Mouse (Mus musculus) MN1 (cell line): ENCODE measurements around the gene Cfap77.

Experiments
- DNase-seq: peaks from one replicate; pipeline ENCODE4 v3.0.0-alpha.2; 2016; ENCODE audit warnings: low spot score

The Cfap77 gene

DNA sequence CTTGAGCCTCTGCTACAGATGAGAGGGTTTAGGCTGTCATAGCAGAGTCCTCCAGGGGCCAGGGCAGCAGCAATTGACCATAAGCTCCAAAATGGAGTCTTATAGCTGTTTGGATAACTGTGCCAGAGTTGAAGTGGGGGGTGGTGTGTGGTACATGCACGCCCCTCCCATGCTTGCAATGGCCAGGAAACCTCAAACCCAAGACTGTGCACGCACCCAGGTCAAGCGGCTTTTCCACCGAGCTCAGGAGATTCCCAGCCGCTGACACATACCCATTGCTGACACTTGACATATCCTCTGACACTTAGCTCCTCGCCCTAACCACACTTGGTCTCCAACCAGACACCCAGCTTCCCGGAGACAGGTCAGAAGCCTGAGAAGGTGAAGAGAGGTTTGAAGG is 115.9 kb downstream of the Cfap77 start:
- no peak for DNase-seq

DNA sequence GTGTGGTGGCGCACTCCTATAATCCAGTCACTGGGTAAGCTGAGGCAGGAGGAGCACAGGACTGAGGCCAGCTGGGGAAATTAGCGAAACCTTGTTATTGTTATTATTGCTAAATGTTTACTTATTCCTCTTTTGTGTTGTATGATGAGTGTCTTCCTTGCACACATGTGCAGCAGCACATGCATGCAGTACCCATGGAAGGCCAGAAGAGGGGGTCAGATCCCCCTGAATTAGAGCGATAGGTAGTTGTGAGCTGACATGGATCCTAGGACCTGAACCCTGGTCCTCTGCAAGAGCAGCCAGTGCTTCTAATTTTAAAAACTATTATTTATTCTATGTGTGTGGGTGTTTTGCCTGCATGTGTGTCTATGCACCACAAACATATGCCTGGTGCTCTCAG is 124.3 kb downstream of the Cfap77 start:
- DNase-seq = no peak

DNA sequence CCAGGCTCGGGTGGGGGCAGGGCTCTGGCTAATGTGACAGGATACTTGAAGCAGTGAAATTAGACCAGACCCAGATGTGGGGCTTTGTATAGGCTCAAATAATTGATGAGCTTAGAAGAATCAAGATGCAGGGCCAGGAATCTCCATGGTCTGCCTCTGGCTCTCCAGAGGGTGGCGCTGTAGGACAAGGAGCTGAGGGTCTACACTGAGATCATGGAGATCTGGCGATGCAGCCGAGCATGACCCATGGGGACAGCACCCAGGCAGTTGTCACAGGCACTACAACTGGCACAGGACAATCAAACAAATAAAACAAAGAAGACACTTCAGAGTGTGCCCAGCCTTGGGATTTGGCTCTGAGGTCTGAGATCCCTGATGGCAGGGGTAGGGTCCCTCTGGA is 131.0 kb downstream of the Cfap77 start:
- DNase-seq = peak; percentile 70

GRCm38 (mm10) chr2:28919001-28919400 is 135.9 kb downstream of the Cfap77 start:
- DNase-seq = no peak

DNA sequence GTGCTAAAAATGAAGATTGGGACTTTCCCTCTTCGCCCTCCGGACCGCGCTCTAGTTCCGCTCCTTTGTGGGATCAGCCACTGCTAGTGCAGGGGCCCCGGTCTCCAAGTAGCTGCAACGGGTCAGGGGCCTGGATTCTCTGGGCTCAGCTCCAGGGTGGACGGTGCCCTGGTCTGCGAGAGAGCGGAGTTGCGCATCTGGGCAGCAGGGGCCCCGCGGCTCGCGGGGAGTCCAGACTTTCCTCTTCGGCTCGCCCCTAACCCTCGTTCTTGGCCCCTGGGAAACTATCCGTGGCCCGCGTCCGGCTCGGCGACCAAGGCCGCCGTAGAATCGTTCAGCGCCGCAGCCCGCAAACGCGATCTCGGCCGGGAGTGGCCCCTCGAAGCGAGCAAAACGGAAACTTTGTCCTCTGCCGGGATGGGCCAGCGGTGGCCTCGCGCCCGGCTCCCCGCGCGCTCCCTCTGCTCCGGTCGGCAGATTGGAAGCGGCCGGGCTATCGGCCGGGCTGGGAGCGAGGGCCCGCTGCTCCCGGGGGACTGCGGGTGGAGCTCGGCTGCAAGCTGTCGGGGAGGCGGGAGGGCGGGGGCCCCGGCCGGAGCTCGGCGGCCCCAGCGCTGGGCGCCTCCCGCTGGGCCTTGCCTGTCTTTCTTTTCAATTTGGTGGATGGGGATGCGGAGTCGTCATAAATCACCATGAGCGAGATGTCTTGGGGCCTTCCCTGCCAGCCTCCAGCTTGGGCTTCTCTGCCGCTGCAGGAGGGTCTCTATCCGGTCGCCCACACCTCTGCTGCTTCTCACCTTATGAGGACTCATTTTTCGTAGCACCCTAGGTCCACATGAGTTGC is 137.1 kb downstream of the Cfap77 start:
- DNase-seq = no peak

- no peak for DNase-seq
These were observed 137.7 kb downstream of the Cfap77 start for GRCm38 (mm10) chr2:28917156-28917517.

- peak; percentile 24 for DNase-seq
These were observed 138.4 kb downstream of the Cfap77 start, which contains the start of gene Barhl1 for GRCm38 (mm10) chr2:28916513-28916865. Gene Barhl1 (minus strand): TSS chr2:28916668.

DNA sequence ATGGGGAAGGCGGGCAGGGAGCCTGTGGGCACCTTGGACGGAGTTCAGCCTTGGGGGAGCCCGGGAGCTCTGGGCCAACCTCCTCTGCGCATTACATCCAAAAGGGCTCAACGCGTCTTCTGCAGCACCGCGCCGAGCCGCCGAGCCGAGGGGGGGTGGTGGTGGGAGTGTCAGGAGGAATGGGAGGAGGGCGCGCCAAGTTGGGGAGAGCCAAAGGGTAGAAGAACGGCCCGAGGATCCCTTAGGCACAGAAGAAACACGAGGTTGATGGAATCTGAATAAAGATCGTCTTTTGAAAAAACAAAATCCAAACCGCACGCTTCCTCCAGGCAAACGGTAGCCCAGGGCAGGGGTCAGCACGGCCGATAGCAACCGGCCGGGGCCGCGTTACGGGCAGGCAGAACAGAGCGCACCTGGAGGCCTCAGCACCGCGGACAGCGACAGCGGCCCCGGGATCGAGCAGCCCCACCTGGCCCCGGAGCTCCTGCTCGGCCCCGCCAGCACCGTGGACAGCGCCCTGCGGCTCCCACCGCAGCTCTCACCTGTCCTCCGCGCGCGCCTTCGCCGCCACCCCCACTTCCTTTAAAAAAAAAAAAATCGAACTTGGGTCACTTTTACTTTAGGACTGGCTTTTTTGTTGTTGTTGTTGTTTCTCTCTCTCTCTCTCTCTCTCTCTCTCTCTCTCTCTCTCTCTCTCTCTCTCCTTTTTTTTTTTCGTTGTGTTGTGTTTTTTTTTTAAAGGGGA is 138.9 kb downstream of the Cfap77 start:
- no peak for DNase-seq

- no peak for DNase-seq
These were observed 139.6 kb downstream of the Cfap77 start for GRCm38 (mm10) chr2:28915104-28915738.

- DNase-seq = no peak
These were observed 140.7 kb downstream of the Cfap77 start for GRCm38 (mm10) chr2:28914121-28914520.

- no peak for DNase-seq
These were observed 141.9 kb downstream of the Cfap77 start for GRCm38 (mm10) chr2:28912961-28913360.

DNA sequence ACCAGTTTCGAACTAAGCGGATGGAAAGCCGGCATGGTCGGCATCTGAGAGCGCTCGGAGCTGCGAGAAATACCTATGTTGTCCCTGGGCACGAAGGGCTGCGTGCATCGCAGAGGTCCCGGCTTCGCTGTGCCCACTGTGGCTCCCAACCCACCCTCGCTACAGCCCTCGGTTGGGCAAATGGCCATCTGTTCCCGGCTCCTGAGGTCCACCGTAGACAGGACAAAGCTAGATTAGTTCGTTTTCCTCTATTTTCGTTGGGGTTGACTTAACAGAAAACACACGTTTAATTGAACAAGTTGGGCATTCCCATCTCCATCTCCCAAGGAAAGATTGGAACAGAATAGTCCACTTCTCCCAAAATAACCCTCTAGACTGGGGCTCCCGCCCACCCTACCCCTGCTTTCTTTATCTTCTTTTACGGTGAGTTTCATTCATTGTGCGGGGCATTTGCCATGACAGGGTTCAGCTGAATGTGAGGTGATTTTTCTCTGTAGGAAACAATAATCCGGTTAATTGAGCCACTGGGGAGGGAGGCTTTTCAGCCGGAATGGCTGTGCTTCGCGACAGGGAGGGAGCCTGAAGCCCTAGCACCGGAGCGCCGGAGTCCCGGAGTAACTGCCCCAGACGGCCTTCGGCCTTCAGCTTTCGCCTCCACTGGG is 142.7 kb downstream of the Cfap77 start:
- DNase-seq = no peak

- DNase-seq = no peak
These were observed 143.4 kb downstream of the Cfap77 start for GRCm38 (mm10) chr2:28911331-28912038.

DNA sequence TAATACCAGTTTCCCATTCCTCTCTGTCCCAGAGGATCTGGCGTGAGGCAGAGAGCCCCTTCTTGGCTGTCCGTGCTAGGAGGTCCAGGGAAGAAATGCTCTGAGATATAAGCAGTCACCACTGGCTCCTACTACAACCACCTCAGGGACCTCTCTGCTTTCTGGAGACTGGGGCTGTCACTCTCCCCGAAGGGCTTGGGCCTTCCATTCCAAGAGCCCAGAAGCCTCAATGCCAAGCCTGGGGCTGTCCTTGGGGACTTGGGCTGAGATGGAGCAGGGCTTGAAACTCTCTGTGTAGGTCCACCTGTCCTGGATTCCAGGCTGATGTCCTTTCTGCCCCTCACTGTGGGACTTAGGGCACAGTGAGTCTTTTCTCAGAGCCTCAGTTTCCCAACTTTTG is 144.0 kb downstream of the Cfap77 start:
- DNase-seq = no peak

DNA sequence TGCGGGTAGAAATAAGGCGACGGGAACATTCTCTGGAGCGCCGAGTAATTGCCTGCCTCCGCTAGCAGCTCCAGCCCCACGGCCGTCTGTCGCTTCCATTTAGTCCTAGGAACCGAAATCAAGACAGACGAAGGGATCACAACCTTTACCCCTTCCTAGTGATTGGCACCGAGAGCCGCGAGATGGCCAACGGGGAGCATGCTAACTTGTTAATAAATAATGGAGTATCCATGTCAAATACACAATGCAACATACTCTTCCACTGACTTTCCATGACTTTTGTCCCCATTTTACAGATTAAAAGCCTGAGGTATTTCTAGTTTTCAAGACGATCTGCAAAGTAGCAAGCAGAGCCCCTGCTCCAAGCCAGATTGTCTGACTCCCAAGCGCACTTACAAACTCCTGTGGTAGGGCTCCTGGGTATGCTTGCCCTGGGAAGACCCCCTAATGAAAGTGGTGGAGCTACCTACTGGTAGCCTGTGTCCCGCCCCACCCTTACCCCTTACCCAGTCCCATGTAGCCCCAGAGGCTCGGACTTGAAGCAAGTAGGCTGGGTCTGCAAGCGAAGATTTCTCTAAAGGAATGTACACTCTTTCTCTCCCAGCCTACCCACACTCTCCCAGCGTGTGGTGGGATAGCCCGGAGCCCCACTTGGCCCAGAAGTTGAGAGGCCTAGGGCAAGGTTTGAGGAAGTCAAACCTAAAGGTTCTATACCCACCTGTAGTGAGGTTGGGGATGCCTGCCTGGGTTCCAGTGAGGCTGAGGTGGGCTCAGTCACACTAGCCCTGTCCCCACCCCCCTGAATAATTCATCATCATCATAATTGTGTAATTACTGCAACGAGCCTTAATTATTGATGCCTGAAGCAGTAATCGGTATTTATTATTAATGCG is 144.8 kb downstream of the Cfap77 start:
- DNase-seq = no peak

DNA sequence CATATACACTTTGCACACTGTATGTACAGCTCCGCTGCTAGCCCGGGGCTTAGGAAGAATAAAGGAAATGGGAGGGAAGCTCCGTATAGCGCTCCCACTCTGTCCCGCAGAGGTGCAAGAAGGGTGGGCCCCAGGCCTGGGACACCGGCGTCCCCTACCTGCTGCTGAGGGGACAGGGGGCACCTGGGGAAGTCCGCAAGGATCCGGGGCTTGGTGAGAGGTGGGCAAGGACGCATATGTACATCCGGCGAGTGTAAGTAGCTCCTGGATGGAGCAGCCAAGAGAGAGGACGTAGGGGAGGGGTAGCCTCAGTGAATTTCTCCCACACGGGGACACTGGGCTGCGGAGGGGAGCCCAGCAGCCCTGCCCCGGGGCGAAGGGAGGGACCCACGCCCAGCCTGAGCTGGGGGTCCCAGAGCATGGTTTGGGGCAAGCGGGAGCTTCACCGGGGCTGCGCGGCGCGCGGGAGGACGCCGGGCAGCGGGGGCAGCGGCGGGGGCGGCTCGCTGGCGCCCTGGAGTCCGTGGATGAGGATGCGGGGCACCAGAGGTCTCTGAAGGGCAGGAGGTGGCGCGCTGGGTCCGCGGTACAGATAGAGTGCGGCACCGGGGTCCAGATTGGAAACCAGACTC is 145.6 kb downstream of the Cfap77 start:
- DNase-seq = no peak

DNA sequence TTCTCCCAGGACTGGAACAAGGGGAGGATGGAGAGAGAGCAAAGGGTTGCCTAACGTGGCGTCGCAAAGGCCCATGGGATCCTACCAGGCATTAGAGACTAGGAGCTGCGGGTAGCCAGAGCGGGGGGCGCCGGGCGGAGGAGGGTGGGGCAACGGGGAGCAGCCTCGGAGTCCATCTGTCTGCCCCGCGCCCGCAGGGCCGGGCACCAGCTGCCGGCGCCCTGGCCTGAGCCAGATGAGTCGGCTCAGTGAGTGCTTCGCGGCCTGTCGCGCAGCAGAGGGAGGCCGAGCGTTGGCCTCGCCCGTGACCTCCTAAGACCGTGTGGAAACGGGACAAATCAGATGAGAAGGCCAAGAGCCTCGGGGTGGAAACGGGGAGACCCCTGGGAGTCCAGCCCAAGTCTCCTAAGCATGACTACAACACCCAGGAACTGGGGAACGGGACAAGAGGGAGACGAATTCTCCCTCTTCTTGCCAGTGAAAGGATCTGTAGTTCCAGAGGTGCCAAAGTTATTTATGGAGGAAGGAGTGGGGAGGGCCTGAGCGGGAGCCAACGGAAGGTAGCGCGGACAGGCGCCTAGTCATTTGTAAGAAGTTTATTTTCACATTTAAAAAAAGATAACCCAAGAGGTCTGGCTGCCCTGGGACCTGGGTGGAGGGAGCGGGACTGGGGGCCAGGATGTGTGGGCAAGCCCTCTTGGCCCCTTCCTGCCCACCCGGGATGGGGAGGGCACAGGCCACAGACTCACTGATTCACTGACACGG is 146.3 kb downstream of the Cfap77 start:
- no peak for DNase-seq

GRCm38 (mm10) chr2:28907691-28908388 is 147.0 kb downstream of the Cfap77 start:
- no peak for DNase-seq

DNA sequence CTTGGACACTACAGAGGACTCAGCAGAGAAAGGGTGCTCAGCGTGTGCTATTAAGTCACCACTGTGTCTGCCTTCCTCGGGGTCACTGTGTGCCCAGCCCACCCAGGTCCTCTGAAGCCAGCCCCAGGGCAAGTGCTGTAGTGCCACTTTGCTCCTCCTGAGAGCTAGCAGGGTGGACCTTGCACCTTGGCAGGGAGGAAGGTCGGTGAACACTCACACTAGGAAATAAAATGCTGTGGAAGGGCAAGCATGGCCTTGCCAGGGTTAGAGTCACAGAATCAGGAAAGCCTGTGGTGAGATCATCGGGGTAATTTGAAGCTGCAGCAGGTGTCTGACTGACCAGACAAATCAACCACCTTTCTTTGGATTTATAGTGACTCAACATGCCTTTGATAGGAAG is 149.3 kb downstream of the Cfap77 start:
- DNase-seq = no peak
